Mouse (Mus musculus): ENCODE measurements around the gene Dmbt1.
A peak's percentile ranks its signal among the peaks of the same experiment; 100 is the strongest.
"Not testable (repeated sequence)": the region's sequence is repeated elsewhere in the genome, so short reads cannot be mapped to it uniquely, and the experiment has no call there.

The Dmbt1 gene

GRCm38 (mm10) chr7:131054808-131055370, 23.0 kb downstream of the Dmbt1 start:
- no peak for DNase-seq (ENCODE audit: low spot score)

GRCm38 (mm10) chr7:131057918-131058317, 26.1 kb downstream of the Dmbt1 start:
- DNase-seq (ENCODE audit: low spot score) = not testable (repeated sequence)

GRCm38 (mm10) chr7:131059808-131060207, 28.0 kb downstream of the Dmbt1 start:
- DNase-seq (ENCODE audit: low spot score) = not testable (repeated sequence)

GRCm38 (mm10) chr7:131062541-131062940, 30.7 kb downstream of the Dmbt1 start:
- DNase-seq (ENCODE audit: low spot score) = no peak

- DNase-seq (ENCODE audit: low spot score) = not testable (repeated sequence)
These were observed 36.3 kb downstream of the Dmbt1 start for GRCm38 (mm10) chr7:131068191-131068590.

GRCm38 (mm10) chr7:131073476-131073875, 41.6 kb downstream of the Dmbt1 start:
- DNase-seq (ENCODE audit: low spot score) = not testable (repeated sequence)

- not testable (repeated sequence) for DNase-seq (ENCODE audit: low spot score)
These were observed 42.2 kb downstream of the Dmbt1 start for GRCm38 (mm10) chr7:131074098-131074497.

- no peak for DNase-seq (ENCODE audit: low spot score)
These were observed 44.1 kb downstream of the Dmbt1 start for GRCm38 (mm10) chr7:131075956-131076355.

GRCm38 (mm10) chr7:131082403-131082802, 50.5 kb downstream of the Dmbt1 start:
- DNase-seq (ENCODE audit: low spot score) = not testable (repeated sequence)

GRCm38 (mm10) chr7:131112486-131112885, 80.6 kb downstream of the Dmbt1 start:
- DNase-seq (ENCODE audit: low spot score) = peak; percentile 16

GRCm38 (mm10) chr7:131113676-131114075, 81.8 kb downstream of the Dmbt1 start:
- no peak for DNase-seq (ENCODE audit: low spot score)

GRCm38 (mm10) chr7:131114434-131114833, 82.6 kb downstream of the Dmbt1 start:
- no peak for DNase-seq (ENCODE audit: low spot score)

- DNase-seq (ENCODE audit: low spot score) = no peak
These were observed 90.5 kb downstream of the Dmbt1 start for GRCm38 (mm10) chr7:131122210-131122807.

GRCm38 (mm10) chr7:131130021-131130420, 98.2 kb downstream of the Dmbt1 start:
- no peak for DNase-seq (ENCODE audit: low spot score)

GRCm38 (mm10) chr7:131133181-131133580, 101.3 kb downstream of the Dmbt1 start:
- no peak for DNase-seq (ENCODE audit: low spot score)

- DNase-seq (ENCODE audit: low spot score) = no peak
These were observed 114.4 kb downstream of the Dmbt1 start, which contains the start of gene 4933402N03Rik for GRCm38 (mm10) chr7:131146214-131146613. 4933402N03Rik (minus strand) TSS chr7:131146314.

GRCm38 (mm10) chr7:131150179-131150578, 118.3 kb downstream of the Dmbt1 start:
- no peak for DNase-seq (ENCODE audit: low spot score)

GRCm38 (mm10) chr7:131153044-131153443, 121.2 kb downstream of the Dmbt1 start:
- DNase-seq (ENCODE audit: low spot score) = no peak

- no peak for DNase-seq (ENCODE audit: low spot score)
These were observed 130.4 kb downstream of the Dmbt1 start for GRCm38 (mm10) chr7:131162251-131162650.

GRCm38 (mm10) chr7:131167771-131168170, 135.9 kb downstream of the Dmbt1 start:
- DNase-seq (ENCODE audit: low spot score) = no peak

GRCm38 (mm10) chr7:131169099-131169498, 137.2 kb downstream of the Dmbt1 start:
- DNase-seq (ENCODE audit: low spot score) = no peak
